Mouse (Mus musculus): Measurements from ENCODE around the gene Pwp1.
A peak's percentile ranks its signal among the peaks of the same experiment; 100 is the strongest.

- TF ChIP-seq CTCF (conservative IDR thresholded peaks at IDR 0.05; ENCODE audit: insufficient read depth, insufficient read length, low read depth, low read length) (0 out of 2 replicates have a peak, but pooled peaks have one; percentile 1), POLR2A (IDR thresholded peaks at IDR 0.05; ENCODE audit: low read depth, low read length) (no peak)
These were observed 87.4 kb downstream of the Pwp1 start, which contains the start of gene Prdm4 for GRCm38 (mm10) chr10:85916498-85917309.
